Mouse (Mus musculus): Measurements from ENCODE around the gene Prdm16.

DNA sequence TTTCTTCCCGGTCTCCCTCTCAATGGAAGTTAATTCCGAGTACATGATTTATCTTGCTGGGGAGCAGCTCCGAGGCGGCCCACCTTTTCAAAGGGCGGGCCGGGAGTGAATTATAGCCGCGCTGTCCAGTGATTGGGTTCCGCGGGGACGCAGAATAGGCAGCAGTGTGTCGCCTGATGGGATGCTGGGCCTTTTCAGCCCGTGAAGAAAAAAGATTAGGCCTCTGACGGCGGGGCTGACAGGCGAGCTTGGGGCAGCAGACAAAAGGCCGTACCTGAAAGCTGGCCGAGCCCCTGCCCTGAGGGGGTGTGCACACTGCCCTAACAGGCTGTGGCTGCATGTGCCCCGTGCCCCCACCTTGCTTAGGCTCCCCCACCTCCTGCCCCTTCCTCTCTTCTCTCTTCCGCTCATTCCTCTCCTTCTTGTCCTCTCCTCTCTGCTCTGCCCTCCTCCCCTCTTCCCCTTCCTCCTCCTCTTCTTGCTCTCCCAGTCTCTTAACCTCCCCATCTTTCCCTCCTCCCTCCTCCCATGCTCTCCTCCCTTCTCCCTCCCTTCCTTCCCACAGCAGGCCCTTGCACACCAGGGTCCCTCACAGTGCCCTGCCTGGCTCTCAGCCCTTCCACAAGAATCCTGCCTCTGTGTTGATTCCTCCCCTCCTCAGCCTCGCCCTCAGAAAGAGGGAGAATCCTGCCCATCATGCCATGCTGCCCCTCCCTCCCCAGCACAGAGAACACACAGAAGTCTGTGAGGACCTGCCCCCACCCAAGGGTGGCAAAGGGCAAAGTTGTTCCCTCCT lies 41.7 kb downstream of the Prdm16 start:
- TF ChIP-seq CTCF (IDR thresholded peaks at IDR 0.05; ENCODE audit: borderline replicate concordance, insufficient read depth, low read depth, low read length) (no peak), POLR2A (IDR thresholded peaks at IDR 0.05; ENCODE audit: borderline replicate concordance, insufficient read depth, low read length) (no peak)

Data from cerebellum, adult 2 months (tissue).